Mouse (Mus musculus): ENCODE data around the gene Chdh.

The Chdh gene

DNA sequence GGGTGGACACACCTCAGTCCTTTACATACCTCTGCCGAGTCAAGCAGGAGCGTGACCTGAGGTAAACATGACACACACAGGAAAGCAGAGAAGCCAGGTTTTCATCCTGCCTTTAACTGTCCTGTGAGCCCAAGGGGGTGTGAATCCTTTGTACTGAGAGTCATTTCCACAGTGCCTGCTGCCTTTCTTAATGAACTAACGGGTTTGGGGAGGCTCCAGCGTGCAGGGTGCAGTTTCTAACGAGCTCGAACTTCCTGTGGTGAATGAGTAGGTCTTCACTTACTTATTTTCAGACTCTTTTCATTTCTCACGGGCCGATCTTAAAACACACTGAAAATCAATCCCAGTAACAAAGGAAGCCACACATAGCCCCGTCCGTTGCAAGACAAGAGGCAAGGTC is 5.7 kb downstream of the Chdh start:
- no peak for DNase-seq (ENCODE audit: low spot score)

- DNase-seq (ENCODE audit: low spot score) = no peak
Measured at GRCm38 (mm10) chr14:30015008-30015407, 6.2 kb downstream of the Chdh start.

- no peak for DNase-seq (ENCODE audit: low spot score)
Measured at GRCm38 (mm10) chr14:30016666-30017065, 7.8 kb downstream of the Chdh start.

- no peak for DNase-seq (ENCODE audit: low spot score)
Measured at GRCm38 (mm10) chr14:30017794-30018462, 9.1 kb downstream of the Chdh start.

- no peak for DNase-seq (ENCODE audit: low spot score)
Measured at GRCm38 (mm10) chr14:30018463-30018801, 9.6 kb downstream of the Chdh start.

- DNase-seq (ENCODE audit: low spot score) = no peak
Measured at GRCm38 (mm10) chr14:30018846-30019245, 10.0 kb downstream of the Chdh start.

DNA sequence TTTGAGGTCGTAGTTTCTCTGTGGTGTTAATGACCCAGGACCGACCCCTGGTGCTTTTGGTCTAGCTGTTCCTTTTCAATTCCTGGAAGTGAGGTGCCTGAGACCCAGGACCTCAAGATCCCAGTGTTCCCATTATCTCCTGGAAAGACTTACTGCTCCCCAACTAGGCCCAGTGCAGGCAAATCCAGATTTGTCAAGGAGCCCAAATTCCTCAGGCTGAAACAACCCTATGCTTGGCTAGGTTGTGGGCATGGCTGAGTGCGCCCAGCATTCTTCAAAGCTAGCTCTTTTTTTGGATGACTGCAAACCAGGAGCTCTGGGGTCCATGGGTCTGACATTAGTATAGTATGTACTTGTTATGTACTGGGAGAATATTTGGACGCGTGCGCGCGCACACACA is 10.6 kb downstream of the Chdh start:
- no peak for DNase-seq (ENCODE audit: low spot score)

DNA sequence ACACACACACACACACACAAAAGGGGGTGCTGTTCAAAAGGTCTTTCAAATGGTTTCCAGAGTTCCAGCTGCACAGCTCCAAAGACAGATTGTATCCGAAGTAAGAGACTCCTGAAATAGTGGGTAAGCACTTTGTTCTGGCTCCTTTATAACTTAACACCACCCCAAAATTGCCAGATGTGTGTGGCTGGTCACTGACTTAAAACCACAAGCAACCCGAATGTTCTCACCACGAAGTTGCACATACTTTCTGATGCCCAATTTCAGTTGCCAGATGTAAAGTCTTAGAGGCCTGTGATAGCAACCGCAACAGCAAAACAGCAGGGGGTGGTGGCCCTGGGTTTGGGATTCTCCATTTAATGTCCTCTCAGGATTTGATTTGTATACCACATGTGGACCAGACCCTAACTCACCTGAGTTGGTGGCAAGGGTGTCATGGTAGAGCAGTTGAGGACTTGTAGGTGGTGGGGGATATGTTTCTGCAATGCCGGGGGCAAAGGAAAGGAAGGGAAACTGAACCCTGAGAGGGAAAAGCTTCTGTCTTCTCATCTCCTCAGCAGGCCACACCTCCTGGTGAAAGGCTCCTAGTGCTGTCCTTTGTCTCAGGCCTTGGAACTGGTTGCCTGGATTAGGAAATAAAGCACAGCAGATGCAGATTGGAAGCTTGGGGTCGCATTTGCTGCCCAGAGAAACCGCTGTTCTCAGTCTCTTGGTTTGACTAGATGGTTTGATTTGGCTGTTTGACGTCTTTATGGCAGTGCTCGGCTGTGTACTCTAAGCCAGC is 11.2 kb downstream of the Chdh start:
- DNase-seq (ENCODE audit: low spot score) = no peak

DNA sequence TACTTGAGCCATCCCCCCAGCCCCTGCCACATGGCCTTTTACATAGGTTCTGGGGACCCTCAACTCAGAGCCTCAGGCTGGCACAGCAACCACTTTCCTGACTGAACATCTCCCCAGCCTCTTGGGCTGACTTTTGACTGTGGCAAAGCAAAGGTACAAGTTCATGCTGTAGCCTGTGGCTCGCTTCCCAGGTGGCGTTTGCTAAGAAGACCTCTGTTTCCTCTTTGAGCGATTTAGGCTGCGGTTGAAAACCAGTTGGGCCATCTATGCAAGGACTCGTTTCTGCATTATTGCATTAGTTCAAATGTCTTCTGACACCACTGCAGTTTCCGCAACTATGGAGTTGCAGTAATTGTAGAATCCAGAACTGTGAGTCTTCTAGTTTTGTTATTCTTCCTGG is 13.6 kb downstream of the Chdh start:
- DNase-seq (ENCODE audit: low spot score) = no peak

DNA sequence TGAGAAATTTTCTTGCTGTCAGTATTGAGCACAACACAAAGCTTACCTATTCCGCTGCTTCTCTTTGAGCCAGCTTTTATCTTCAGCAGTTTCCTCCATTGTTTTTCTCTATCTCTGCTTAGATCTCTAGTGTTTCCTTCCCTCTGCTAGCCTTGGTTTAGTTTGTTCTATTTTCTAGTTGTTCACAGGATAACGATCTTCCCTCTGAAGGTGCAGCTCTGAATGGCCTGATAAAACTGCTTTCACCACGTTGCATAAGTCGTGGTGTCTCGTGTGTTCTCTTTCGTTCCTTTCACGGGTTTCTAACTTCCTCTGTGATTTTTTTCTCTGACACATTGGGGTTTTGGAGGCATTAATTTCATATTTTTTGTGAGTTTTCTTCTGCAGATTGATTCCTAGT is 15.6 kb downstream of the Chdh start:
- DNase-seq (ENCODE audit: low spot score) = no peak

DNA sequence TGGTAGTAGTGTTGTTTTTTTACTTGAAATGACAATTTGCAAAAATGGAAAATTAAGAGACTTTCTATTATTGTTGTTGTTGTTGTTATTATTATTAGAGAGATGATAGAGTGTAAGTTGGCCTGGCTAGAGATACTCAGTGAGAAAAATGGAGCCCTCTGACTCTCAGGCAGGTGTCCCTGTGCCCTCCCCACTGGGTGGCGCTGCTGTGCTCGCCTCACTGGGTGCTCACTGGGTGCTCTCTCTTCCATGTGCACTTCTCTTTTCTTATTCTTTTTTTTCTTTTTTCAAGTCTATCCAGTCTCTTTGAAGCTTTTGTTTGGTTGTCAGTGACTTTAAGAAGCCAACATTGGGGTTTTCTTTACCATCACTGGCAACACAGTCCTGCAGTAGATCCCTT is 18.6 kb downstream of the Chdh start:
- DNase-seq (ENCODE audit: low spot score) = no peak

DNA sequence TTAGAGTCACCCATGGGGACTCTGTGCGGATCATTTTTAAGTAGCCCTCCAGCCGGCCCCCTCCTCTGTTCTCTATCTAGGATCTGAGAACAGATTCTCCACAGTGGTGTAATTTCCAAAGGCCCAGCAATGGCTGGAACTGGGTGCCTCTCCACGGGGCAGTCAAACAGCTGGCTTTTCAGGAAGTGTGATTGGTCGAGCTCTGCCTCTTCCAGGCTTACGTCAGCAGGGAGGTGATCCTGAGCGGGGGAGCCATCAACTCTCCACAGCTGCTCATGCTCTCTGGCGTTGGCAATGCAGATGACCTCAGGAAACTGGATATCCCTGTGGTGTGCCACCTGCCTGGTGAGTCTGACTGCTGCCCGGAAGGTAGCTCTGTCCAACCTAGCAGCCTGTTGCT is 24.6 kb downstream of the Chdh start:
- DNase-seq (ENCODE audit: low spot score) = no peak

DNA sequence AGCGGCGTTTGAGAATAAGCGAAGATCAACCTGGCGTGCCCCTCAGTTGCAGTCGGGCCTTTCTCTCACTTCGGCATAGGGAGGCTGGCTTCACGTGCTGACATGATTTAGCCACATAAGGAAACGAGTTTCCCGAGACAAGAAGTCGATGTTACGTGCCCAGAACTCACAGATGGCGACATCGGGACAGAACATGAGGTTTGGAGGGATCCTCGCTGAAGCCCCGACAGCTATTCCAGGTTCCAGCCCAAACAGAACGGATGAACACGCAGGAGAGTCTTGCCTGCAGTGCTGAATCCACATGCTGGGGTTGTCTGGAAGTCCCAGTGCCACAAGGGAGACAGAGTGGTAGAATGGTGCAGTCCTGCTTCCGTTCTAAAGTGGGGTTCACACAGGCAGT is 29.6 kb downstream of the Chdh start:
- no peak for DNase-seq (ENCODE audit: low spot score)

DNA sequence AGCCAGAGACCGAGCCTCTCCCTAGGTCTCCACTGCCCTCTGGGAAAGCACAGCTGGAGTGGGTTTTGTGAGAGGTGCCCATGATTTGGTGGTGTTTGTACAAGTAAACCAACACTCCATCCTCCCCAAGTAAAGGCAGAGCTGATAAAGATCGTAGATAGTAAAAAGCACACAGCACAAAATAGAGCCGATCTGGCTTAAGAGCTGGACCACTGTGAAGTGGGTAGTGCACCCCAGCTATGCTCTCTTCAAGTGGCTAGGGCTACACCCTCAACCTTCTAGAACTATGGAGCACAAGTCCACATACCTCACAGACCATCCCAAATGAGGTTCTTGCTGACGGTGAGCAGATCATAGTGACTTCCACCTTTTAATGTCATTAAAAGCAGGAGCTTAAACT is 30.6 kb downstream of the Chdh start:
- DNase-seq (ENCODE audit: low spot score) = no peak

DNA sequence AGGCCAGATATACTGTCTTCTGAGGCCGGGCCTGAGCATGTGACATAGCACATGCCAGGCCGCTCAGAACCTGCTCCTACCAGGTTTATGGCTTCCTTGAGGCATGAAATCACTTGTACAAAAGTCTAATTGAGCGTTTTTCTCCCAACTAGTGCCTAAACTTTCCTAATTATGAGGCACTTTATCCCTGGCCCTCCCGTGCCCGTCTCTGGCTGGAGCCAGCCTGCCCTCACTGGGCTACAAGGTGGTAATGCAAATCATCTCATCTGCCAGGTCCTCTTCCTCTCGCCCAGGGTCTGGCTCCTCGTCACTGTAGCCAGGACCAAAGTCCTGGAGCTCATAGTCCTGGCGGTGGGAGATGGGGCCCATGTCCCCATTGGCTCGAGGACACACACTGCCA is 33.0 kb downstream of the Chdh start:
- no peak for DNase-seq (ENCODE audit: low spot score)

- no peak for DNase-seq (ENCODE audit: low spot score)
Measured at GRCm38 (mm10) chr14:30043356-30043940, 34.6 kb downstream of the Chdh start.

DNA sequence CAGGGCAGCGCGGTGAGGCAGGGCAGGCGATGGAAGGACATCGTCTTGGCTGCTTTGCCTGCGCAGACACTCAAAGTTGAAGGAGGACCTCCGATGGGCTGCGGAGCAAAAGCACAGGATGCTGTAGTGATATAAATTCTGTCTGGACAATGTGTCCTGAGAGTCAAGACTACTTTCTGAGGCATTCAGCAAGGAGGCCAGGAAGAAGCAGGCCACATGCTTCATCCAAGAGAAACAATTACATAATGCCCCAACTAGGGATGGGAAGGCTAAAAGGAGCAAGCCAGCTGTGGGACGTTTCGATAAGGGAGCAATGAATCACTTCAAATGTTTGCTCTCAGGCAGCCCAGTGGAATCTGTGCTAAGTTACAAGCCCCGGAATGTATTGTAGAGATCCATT is 36.4 kb downstream of the Chdh start:
- no peak for DNase-seq (ENCODE audit: low spot score)

DNA sequence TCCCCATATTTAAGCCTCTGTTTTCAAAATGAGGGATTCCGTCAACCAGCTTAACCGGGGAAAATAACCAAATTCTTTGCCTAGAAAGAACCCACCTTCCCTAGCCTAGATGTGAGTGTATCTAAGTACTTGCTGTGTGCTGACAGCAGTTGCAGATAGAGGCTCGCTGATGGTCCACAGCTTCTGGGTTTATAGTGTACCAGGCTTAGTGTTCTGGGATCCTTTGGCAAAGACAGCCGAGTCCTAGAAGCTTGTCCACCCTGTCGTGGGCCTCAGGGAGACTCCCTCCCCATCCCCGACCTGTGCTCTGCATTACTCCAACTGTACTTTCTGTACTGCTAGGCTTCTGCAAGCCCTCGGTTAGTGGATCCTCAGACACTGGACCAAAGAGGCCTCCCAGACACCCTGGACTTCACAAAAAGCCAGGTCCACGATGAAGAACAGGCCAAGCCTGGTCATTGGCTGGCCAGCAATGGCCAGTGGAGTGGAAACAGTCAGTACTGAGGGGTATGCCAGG is 36.9 kb downstream of the Chdh start:
- DNase-seq (ENCODE audit: low spot score) = no peak

GRCm38 (mm10) chr14:30046976-30047375 is 38.2 kb downstream of the Chdh start:
- no peak for DNase-seq (ENCODE audit: low spot score)

- DNase-seq (ENCODE audit: low spot score) = no peak
Measured at GRCm38 (mm10) chr14:30048049-30048448, 39.2 kb downstream of the Chdh start.

DNA sequence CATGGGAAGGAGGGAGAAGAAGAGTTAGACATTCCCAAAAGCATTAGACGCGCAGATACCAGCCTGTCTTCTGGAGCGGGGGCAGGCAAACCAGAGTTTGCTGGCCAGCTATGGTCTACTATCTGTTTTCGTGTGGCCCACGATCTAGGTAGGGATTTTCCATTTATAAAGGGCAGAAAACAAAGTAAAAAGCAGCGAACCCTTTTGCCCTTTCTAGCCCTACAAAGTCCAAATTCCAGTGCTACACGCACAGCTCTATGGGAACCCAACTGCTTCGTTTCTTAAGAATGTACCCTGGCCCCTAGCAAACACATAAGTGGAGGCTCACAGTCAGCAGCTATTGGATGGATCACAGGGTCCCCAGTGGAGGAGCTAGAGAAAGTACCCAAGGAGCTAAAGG is 41.5 kb downstream of the Chdh start:
- no peak for DNase-seq (ENCODE audit: low spot score)

DNA sequence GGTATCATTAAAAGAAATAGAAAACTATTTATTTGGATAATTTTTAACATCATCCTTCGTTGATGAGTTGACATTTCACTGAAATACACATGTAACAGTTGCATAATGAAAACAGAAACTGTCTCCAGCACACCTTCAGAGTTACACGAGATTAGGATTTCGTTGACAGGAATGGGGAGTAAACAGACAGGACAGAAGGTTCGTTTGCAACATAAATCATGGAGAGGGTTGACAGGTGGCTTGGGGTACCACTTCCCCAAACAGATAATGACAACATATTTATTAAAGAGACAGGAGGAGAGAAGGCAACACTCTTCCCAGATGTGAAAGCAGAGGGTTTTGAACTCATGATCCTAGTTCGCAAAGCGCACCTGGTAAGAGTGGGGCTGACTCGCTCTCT is 46.1 kb downstream of the Chdh start:
- no peak for DNase-seq (ENCODE audit: low spot score)

- DNase-seq (ENCODE audit: low spot score) = no peak
Measured at GRCm38 (mm10) chr14:30056031-30056766, 47.4 kb downstream of the Chdh start.

Measured in ovary, postnatal 10 days (tissue).